Mouse (Mus musculus) embryonic fibroblast, embryonic 13.5 days (primary cell): ENCODE results near the gene Yju2. TPM values are rescaled to one million over a fixed set of nuclear protein-coding genes. Genes with fewer than 3 reads are reported as not detected.

ENCODE experiments used
- H3K27ac ChIP-seq: 2 replicates; pipeline ENCODE4 v1.5.1; 2012; ENCODE audit warnings: low read length, control low read depth, inconsistent platforms; ENCODE audit not compliant: insufficient read depth
- H3K4me1 ChIP-seq: 2 replicates; pipeline ENCODE4 v1.6.1; 2011; ENCODE audit warnings: low read length; ENCODE audit not compliant: control insufficient read depth, insufficient read depth
- H3K4me3 ChIP-seq: 2 replicates; pipeline ENCODE4 v1.5.1; 2011; ENCODE audit warnings: mild to moderate bottlenecking, control low read depth, low read length; ENCODE audit not compliant: insufficient read depth
- CTCF ChIP-seq: IDR thresholded peaks from 2 replicates; pipeline ENCODE4 v1.5.1; 2011; ENCODE audit warnings: mild to moderate bottlenecking, control low read depth, low read length, moderate library complexity, borderline replicate concordance; ENCODE audit not compliant: insufficient read depth
- POLR2A ChIP-seq: IDR thresholded peaks from 2 replicates; pipeline ENCODE4 v1.6.1; 2011; ENCODE audit warnings: low read depth, mild to moderate bottlenecking, control low read depth, low read length, moderate library complexity
- polyA plus RNA-seq: library from polyadenylated mRNA; stranded (reverse); fragments of >200 nt; gene quantifications from 2 replicates; pipeline ENCODE4 v1.2.4, GENCODE M21; 2011; ENCODE audit warnings: low read depth; ENCODE audit not compliant: missing spikeins, insufficient read length

The Yju2 gene
- polyA plus RNA-seq, 1 experiment: 8.0 TPM

DNA sequence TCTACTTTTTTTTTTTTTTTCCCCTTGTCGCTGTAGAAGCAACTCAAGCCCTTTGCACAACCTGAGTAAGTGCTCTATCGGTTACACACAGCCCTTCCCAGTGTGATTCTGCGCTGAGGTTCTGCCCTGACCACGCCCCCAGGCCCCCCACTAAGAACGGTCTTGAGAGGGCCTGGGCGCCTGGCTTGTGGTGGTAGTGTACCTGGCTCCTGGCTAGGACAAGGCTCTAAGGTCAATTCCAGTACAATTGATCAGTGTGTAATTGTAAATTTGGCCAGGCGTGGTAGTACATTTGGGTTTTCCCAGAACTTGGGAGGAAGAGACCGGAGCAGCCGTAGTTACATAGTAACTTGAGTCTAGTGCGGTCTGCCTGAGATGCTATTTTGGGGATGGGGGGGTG is 48.1 kb downstream of the Yju2 start:
- no peak for TF ChIP-seq POLR2A
- no peak for TF ChIP-seq CTCF
- no peak overlapping the region for H3K27ac ChIP-seq

DNA sequence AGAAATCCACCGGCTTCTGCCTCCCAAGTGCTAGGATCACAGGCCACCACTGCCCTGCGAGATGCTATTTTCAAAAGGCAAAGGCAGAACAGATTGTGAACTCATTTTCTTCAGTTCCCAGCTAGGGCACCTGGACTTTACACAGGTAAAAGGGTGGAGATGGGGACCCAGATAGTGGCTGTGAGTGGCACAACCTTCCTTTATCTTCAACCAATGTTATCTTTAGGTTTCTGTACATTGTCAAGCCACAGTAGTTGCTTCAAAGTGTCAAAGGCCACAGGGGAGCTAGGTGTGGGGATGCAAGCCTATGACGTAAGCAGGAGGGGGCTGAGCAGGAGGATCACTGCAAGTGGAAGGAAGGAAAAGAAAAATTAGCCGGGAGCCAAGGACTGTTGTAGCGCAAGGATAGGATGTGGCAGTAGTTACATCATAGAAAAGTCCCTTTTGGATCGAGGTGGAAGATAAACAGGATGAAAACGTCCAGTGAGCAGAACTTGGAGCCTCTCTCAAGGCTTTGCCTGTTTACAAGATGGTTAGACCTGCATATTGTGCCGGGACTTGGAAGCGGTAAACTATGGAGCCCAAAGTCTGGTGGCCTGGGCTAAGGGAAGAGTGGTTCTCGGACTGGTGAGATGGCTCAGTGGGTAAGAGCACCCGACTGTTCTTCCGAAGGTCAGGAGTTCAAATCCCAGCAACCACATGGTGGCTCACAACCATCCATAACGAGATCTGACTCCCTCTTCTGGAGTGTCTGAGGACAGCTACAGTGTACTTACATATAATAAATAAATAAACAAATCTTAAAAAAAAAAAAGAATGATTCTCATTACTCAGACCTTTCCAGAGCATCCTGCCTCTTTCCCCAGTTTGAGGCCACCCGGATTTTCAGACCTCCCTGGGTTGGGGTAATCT is 48.8 kb downstream of the Yju2 start:
- no peak; the same call in 1 of the 2 replicates for TF ChIP-seq POLR2A
- no peak for TF ChIP-seq CTCF

More for the DNA sequence above, 48.1 kb downstream of the Yju2 start:
- no peak overlapping the region for H3K4me3 ChIP-seq
- no peaks in the 10 kb centered on the region for H3K4me1 ChIP-seq

DNA sequence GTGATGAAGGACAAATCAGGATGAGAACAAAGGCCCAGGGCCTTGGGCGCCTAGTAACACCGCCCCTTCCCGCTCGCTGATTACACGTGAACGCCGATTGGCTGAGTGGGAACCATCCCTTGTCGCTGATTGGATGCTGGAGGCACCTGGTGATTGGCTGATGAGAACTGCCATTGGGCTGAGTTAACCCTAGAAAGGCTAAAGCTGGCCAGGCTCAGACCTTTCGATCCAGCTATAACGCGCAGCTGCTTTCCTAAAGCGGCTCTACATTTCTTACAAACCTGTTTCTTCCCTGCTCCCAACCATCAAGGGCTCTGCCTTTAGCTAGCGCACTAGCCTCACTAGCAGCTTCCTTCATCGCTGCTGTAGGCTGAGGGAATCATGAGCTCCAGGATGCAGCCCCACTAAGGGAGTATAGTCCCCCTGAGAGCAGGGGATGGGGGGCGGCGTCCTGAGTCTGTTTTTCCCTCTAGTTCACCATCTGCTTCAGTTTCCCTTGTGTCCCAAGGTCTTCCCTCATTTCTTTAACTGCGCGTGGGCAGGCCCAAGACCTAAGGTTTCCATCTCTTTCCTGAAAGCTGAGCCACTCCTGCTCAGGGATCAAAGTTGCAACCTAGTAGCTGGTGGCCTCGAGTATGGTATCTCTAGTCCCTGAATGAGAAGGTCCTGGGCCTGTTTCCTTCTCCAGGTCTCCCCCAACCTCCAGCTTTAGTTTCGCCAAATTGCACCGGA is 49.6 kb downstream of the Yju2 start:
- Histone ChIP-seq H3K4me1 (no peaks in the 10 kb centered on the region), H3K27ac (peak overlapping the region; percentile 78), H3K4me3 (peak overlapping the region; percentile 51)
- TF ChIP-seq POLR2A: peak; percentile 72; the same call in 1 of the 2 replicates
- TF ChIP-seq CTCF: no peak

More for the DNA sequence above, 48.8 kb downstream of the Yju2 start:
- Histone ChIP-seq H3K4me3 (no peak overlapping the region), H3K27ac (peak overlapping the region; percentile 8; the same call in 1 of the 2 replicates), H3K4me1 (no peaks in the 10 kb centered on the region)

DNA sequence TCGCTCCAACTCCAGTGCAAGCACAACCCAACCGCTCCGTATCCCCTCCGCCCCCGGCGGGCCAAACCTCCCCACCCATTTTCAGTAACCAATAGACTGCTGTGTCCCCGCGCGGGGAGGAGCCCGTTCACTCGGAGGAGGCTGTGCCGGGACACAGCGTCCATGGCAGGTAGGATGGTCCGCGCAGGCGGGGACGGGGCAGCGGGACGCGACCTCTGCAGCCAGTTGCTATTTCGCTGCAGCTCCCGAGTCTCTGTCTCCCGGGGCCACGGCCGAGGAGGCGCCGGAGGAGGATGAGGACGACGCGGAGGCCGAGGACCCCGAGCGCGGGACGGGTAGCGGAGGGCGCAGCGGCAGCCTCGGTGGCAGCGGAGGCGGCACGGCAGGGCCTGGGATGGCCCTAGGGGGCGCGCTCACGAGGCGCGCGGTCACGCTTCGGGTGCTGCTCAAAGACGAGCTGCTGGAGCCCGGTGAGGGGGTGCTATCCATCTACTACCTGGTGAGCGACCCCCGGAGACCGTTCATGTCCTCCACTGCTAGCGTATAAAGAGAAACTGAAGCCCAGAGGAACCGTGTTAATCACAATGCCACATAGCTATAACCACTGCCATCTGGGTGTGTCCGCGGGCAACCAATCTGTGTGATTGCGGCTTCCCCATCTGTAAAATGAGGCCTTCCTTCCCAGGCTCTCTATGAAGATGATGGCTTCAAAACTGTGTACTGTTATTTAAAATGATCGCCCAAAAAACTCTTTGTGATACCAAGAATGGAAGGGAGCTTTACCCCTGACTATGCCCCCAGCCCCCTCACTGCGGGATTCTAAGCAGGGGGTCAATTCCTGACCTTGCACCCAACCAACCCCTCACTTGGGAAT is 50.4 kb downstream of the Yju2 start:
- peak overlapping the region; percentile 65 for H3K4me3 ChIP-seq
- TF ChIP-seq POLR2A: peak; percentile 96
- TF ChIP-seq CTCF: peak; percentile 30; the same call in 1 of the 2 replicates
- H3K27ac ChIP-seq: peak overlapping the region; percentile 78
- H3K4me1 ChIP-seq: no peaks in the 10 kb centered on the region

DNA sequence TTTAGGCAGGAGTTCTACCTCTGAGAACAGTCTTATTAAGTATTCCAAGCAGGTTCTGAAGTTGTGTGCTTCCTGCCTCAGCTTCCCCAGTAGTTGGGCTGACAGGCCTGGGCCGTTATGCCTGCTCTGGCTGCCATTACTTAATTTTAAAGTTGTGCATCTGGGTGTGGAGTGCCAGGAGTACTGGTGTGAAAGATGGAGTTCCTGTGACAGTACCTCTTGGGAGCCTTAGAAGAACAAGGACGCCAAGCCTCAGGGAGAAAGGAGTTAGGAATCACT is 51.0 kb downstream of the Yju2 start:
- TF ChIP-seq CTCF (no peak), POLR2A (no peak)
- H3K4me3 ChIP-seq: peak overlapping the region; percentile 65
- H3K27ac ChIP-seq: peak overlapping the region; percentile 45
- H3K4me1 ChIP-seq: no peaks in the 10 kb centered on the region

DNA sequence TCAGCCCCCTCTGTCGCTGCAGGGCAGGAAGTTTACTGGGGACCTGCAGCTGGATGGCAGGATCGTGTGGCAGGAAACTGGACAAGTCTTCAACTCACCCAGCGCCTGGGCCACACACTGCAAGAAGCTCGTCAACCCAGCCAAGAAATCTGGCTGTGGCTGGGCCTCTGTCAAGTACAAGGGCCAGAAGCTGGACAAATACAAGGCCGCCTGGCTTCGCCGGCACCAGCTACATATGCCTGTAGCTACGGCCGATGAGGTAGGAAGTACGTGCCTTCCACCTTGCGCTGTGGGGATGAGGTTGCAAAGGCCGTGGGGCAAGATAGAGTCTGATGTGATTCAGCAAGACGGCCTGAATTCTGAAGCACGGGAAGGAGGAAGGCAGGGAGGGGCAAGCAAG is 51.4 kb downstream of the Yju2 start:
- Histone ChIP-seq H3K4me3 (peak overlapping the region; percentile 65), H3K27ac (0 out of 2 replicates have a peak overlapping the region, but pooled peaks have one; percentile 45), H3K4me1 (no peaks in the 10 kb centered on the region)
- TF ChIP-seq POLR2A (no peak), CTCF (no peak)

DNA sequence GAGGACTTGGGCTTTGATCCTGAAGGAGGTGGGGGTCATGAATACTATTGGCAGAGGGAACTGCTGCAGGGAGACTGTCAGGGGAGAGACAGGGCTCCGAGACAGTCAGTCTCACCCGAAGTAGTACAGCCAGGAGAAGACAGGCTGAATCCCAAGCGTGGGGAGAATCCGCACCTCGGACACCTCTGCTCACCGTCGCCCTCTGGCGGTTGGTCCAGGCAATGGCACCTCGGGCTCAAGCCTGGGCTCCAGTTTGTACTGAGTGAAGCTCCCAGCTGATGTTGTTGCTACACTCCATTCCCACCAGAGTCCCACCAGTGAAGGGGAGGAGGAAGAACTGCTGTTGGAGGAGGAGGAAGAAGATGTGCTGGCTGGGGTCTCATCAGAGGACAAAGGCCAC is 51.8 kb downstream of the Yju2 start:
- Histone ChIP-seq H3K27ac (no peak overlapping the region), H3K4me1 (no peaks in the 10 kb centered on the region), H3K4me3 (peak overlapping the region; percentile 65)

DNA sequence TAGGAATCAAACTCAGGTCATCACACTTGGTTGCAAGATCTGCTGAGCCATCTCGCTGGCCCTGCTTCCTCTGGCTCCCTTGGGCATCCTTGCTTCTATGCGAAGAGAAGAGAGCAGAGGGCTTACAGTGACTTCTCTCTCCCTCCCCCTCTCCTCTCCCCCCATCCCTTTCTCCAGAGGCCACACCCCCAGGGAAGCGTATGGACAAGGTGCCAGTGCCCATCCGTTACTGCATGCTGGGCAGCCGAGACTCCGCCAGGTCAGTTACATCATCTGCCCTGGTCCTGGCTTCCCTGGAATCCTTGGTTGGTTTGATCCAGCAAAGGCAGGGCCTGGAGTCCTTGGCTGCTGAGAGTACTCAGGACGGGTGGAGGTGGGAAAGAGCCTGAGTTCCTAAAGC is 52.5 kb downstream of the Yju2 start:
- Histone ChIP-seq H3K27ac (no peak overlapping the region), H3K4me1 (no peaks in the 10 kb centered on the region), H3K4me3 (no peak overlapping the region)
- TF ChIP-seq POLR2A (no peak), CTCF (no peak)

More for the DNA sequence above, 51.8 kb downstream of the Yju2 start:
- peak; percentile 92 for TF ChIP-seq CTCF
- TF ChIP-seq POLR2A: no peak

DNA sequence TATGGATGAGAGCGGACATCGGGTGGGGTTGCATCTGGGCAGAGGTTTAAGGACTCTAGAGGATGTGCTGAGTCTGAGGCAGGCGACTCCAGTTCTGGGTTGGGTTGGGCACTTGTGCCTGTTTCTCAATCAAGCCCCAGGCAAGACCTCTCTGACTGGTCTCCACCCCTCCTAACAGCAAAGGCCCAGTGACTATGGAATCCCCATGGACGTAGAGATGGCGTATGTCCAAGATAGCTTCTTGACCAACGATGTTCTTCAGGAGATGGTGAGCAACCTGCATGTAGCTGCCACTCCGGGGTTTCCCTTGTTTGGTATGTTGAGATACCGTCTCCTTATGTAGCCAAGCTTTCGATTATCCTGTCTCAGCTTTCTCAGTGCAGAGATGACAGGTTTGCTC is 56.4 kb downstream of the Yju2 start:
- H3K4me1 ChIP-seq: no peaks in the 10 kb centered on the region
- TF ChIP-seq POLR2A (no peak), CTCF (no peak)
- H3K4me3 ChIP-seq: no peak overlapping the region
- H3K27ac ChIP-seq: no peak overlapping the region
